Mouse (Mus musculus) cerebellum, adult 9-11 months (tissue): ENCODE data around the gene Adck2.

ENCODE experiments used
- DNase-seq: peaks from one replicate; pipeline ENCODE4 v3.0.0; 2022

Adck2 gene

DNA sequence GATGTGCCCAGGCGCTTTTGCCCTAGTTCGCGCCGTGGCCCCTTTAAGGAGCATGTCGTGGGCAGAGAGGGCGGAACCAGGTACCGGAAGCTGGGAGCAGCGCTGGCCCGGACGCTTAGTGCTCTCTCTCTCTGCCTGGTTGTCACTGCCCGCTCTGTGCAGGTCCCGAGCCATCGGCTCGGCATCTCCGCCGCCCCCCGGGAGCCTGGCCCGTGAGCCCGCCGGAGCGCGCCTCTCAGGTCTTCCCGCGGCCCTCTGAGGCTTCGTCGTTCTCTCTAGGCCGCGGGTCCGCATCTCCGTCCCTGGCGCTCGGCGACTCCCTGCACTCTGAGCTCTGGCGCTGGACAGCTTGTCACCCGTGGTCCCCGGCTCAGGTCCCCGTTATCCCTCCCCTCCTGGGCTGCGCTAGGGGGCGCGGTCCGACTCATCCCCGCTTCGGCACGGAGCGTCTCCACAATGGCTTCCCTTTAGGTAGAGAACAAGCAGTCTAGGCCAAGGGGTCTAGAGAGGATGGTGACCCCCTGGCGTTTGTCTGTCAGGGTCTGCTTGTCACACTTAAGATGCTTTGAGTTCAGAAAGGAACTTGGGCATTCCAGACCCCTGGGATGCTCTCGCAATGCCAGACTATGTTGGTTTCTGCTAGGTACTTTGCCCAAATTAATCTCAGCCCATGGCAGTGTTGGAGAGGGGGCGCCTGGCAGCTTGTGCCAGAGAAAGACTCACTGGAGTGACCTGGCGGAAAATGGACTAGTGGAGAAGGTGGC lies at the start of gene Adck2:
Adck2 (plus strand) TSS at position 83 of the 764 bp plus-strand sequence.
- peak; percentile 86 for DNase-seq

DNA sequence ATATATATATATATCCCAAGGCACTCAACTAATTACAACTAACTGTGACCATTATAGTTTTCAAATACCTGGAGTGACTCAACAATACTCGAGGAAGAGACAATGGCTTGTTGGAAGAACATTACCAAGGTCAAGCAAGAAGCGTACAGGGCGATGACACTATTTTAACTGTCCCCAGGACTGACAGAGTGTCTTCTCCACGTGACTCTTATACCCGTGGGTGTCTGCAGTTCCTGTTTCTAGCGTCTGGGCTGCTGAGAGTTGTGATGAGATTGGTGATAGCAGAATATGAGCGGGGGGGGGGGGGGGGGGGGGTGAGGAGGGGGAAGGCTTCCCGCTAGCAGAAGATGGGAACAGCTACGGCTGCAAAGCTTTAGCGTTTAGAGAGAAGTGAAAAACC lies 46.9 kb upstream of the Adck2 start:
- DNase-seq, result no peak

DNA sequence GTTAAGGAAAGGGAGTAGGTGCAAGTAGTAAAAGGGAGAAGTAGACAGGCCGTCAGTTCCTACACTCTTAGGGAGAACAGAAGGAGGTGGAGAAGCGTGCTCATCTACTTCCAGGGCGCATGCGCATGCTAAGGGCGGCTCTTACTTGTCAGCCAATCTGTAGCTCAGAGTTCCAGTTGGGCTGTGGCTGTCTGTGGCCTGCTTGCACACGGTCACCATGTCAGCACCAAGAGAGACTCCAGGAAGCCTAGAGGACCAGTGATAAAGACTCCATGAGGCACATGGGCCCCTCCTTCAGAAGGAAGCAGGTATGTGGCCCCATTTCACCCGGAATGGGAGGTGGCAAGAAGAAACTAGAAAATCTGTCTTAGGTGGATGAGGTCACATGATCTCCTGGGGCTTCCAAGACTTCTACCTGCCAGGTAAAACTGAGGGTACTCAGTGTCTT lies 46.3 kb upstream of the Adck2 start:
- DNase-seq, result no peak

DNA sequence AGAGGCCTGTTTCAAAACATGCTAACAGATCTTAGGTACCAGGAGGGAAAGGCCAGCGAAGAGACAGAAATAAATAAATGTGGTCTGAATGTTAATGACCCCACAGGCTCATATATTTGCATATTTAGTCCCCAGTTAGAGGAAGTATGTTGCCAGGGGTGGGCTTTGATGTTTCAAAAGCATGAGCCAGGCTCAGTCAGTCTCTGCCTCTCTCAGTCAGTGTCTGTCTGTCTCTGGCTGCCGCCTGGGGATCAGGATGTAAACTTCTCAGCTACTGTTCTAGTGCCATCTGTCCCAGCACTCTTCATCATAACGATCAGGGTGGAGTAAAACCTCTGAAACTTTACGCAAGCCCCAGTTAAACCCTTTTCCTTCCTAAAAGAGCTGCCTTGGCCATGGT lies 45.9 kb upstream of the Adck2 start:
- DNase-seq, result no peak

DNA sequence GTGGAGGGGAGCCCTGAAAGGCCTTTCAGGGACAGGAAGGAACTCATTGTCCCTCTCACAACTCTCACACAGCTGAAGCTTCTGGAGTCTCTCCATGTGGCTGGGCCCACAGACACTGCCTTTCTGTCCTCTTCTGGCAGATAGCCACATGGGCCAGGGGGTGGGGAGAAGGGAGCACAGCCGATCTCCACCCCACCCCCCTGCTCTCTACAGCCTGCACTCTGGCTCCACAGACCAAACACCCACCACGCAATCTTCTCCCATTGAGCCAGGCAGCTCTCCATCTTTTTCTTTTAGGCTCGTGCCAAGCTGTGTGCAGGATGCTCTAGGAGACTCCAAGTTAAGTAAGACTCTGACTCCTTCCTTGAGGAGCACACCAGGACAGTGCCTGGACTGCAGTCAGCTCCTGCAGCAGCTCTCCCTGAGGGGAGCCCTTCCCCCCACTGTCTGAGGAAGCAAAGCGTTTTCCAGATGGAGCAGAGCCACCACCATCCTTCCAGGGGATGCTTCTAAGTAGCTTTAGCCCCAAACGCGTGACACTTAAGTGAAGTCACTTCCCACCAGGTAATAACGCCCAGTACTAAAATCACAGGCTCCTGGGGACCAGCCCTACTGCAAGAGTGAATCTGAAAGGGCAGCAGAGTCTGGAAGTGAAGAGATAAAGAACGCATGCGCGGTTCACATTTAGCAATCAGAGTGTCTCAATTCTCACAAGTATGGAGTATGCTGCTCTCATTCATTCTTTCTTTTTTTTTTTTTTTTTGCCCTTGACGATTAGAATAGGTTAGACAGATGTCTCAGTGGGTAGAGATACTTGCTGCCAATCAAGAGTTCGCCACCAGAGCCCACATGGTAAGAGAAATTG lies 44.8 kb upstream of the Adck2 start:
- DNase-seq, result peak; percentile 78

DNA sequence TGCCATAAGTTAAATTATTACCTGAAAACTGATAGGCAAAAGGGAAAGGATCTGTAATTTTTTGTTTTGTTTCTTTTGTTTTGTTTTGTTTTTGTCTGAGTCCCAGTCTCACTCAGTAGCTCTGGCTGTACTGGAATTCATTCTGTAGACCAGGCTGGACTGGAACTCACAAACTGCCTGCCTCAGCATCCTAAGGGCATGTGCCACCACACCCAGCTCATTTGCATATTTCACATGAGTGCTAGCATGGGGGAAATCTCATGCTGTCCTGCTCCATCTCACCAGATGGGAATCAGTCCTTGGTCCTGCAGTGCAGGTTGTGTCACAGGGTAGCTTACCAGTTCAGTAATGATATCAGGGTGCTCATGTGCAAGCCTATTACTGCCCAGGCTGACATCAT lies 38.7 kb upstream of the Adck2 start:
- no peak for DNase-seq

DNA sequence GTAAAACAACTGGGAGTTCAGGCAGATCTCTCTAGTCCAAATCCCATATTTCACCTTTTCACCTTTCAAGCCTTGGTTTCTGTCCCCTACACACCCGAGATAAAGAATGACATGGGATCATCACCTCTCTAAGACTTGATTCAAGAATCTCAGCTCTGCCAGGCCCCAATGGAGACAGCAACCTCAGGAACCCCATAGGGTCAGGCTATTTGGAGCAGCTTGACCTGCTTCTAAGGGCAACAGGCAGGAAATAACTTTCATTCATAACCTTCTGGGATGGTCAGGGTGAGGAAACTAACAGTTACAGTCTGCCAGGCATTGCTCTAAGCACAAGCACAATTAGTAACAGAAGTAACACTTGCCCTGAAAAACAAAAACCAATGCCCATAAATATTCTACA lies 37.1 kb upstream of the Adck2 start:
- DNase-seq, result no peak

DNA sequence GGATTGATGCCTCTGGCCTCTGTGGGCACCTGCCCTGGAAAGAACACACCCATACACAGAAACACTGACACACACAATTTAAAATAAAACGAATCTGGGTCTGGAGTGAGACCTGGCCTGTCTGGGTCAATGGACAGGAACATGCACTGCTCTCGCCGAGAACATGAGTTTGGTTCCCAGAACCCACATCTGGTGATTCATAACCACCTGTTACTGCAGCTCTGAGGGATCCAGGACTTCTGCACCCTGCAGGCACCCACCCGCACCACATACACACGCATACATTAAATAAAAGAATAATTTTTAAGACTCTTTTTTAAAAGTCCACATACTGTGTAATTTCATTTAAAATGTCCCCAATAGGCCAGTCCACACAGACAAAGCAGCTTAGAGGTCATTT lies 36.4 kb upstream of the Adck2 start:
- DNase-seq, result no peak

DNA sequence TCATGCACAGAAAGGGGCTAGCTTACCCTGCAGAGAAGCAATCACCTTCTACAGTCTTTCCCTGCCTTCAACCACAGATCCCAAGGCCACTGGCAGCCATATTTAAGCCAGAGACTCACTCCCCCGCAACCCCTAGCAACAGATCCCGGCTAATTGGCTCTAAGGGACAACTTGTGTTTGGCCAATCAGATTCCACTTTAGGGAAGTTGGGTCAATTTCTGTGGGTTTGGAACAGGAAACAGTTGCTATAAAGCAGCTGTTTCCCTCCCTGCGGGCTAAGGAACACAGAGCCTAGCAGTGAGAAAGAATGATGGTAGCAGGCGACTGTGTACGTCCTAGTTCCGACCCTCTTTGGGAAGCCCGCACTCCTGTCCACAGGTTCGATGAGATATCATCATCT lies 35.4 kb upstream of the Adck2 start:
- DNase-seq, result no peak

DNA sequence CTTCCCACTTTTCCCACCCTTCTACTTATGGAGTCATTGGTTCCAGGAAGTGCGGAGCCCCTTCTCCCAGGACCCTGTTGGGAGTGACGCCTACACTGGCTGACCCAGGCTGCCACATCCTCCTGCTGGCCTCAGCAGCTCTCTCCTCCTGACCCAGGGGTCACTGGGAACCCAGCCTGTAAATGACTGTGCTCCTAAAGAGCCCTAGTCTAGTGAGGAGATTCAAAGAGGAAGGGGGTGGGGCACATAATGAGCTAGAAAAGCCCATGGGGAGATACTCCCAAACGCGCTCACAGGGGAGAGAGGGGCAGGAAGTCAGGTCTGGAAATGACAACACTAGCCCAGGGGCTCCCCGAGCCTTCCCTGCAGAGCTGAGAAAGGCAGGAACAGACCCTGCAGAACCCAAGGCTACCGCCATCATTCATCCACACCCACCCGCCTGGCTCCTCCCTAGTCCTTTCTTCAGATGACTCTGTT lies 34.0 kb upstream of the Adck2 start:
- DNase-seq, result no peak

DNA sequence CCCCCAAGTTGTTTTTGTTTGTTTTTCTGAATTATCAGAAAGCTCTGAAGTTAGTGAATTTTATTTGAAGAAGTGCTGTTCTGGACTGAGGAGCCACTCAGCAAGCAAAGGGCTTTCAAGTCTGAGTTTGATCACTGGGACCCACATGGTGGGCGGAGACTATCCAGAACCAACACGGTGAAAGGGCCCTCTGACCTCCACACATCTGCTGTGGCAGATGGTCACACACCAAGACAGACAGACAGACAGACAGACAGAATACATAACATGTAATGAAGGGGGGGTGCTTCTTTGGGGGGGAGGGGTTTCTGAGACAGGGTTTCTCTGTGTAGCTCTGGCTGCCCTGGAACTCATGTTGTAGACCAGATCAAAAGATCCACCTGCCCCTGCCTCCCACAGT lies 33.1 kb upstream of the Adck2 start:
- DNase-seq, result no peak

DNA sequence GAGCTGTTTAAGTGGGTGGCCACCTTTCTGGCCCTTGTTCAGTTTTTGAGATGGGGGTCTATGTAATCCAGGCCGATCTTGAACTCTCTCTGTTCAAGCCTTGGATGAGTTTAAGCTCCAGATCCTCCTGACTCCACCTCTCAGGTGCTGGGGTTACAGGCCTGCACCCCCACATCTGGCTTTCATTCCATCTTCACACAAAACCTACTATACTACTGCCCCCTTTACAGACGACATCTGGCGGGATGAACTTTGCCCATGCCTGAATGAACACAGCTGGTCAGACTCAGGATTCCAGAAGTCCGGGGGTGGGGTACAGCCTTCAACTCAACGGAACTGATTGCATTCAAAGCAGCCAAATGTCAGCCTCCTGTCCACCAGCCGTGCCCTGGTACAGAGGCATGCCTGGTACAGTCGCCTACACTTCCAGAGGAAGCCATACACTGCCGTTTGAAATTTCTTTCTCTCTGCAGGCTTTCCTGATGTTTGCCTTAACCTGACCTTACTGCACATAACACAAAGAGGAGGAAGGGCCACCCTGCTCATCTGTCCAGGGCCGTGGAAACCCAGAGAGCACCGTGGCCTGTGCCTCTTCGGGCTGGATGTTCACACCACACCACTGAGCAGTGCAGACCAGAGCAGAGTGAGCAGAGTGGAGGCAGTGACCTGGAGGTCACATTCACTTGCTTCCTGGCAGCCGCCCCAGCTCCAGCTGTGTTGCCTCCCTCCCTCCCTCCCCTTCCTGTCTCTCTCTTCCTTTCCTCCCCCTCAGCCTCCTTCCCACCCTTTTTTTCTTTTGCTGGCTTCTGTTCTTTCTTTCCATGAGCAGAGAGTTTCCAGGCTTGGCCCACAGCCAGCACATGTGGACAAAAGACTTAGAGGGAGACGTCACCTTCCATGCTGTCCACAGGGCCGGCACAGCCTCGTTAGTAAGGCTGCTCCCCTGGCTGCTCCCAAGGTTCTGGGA lies 30.8 kb upstream of the Adck2 start:
- DNase-seq, result no peak

DNA sequence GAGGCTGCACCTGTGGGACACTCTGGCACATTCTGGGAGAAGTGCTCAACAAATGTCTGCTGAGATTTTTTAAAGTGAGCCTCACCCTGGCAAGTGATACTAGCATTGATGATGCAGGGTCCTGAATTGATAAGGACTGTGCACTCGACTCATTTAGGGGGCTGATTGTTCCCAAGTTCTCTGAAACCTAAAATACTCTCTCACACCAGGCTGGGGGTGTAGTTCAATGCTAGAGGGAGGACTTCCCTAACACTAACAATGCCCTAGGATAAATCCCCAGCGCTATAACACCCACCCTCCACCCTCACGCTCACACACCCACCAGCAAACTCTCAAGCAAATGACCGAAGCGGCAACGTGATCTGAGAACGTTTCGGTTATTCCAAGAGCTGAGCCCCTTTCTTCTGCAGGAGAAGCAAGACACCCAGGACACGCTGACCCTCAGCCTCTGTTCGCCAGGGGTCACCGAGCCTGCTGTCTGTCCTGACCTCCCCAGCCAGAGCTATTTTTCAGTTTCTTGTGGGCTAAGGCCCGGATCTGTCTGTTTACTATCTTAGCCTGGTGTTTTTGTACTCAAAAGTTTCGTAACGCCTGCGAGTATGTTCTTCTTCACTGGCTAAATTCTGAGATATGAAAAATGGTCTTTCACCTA lies 29.8 kb upstream of the Adck2 start:
- DNase-seq, result no peak

DNA sequence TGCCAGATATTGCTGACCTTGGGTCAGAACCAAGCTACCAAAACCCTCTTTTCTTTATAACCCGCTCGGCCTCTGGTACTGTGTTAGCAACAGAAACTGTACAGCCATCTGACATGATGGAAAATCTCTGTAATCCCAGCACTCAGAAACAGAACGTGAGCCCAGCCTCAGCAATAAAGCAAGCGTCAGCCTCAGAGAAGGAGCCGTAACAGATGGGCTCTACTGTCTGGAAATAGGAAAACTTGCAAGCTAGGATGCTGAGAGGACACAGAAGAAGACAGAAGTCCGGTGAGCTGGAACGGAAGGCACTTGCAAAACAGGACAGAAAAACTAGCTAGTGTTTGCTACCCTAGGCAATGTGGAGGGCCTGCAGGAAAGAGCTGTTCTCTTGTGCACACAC lies 28.2 kb upstream of the Adck2 start:
- no peak for DNase-seq

DNA sequence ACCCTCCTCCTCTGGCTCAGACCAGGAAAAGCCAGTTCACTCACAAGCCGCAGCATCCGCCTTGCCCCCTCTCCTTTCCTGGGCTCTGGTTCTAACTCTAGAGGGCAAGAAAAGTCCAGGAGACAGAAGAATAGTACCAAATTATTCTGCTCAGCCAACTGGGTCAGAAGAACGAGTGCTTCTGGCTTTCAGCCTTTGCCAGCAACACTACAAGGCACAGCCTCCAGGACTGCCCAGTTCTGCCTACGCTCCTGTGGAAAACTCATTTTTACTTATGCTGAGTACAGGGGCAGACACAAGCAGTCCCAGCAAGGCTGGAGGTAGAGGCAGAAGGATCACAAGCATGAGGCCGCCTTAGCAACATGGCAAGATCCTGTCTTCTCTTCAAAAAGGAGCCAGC lies 25.6 kb upstream of the Adck2 start:
- DNase-seq, result no peak

DNA sequence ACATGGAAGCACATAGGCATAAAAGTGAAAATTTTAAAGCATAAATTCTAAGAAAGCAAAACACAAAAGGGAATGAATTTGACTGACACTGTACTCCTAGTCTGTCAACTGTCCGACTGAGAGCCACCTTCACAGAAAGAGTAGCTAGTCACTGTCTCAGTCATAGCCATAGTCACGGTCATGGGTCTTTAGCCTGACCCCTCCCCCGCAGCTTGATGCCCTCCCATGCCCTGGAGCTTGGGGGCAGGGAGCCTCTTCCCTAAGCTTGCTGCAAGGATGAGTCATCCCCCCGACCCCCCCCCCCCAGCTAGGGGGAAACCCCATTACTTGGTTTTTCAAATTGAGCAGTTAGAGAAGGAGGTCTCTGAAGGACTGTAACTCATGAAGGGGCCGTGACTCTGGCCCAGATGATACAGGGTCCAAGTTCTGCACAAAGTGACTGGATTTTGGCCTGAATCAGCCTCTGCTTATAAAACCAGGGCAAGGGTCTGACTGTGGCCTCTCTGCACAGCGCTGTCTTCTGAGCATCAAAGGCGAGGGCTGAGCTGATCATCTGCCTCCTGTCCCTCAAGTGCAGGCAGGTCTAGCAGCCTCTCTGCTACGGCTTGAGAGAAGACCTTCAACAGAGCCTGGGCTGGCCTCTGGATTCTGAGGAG lies 21.6 kb upstream of the Adck2 start:
- no peak for DNase-seq

DNA sequence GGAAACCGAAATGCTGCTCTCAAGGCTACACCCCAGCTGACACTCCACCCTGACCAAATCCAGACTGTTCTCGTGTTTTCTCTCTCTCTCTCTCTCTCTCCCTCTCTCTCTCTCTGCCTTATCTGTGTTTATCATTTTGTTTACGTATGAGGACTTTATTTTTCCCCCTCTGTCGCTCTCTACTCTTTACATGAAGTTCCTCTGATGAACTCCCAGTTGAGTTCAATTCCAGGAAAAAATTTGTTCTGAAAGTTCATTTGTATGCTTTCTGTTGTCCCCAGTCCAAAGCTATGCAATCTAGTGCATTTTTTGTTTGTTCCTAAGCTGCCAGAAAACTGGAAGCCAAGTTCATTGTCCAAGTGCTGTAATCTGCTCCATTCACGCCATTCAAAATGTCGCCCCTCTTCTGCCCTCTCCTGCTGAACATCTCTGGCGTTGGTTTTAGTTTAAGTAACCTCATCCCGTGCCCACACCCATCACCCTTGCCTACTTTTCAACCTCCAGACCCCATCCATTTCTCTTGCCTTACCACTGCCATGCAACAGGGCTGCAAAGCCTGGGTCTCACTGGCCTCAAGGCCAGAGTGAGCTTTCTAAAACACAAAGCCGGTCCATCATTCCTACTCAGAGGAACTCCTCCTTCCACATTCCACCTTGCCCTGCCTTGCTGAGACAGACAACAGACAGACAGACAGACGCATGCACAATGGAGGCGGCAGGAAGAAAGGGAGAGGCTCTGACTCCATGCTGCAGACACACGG lies 18.6 kb upstream of the Adck2 start:
- DNase-seq, result no peak

DNA sequence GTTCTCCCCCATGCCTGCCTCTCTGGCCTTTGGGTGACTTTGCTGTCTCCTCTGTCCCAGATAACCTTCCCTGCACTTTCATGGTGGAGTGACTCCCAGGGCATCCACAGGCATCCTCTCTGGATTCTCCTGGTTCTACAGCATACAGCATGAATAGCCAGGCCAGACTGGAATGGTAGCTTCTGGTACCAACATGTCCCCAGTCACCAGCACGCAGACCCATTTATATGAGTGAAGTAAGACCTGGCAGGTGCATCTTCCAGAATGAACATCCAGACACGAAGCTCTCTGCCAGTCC lies 18.1 kb upstream of the Adck2 start:
- DNase-seq, result no peak

DNA sequence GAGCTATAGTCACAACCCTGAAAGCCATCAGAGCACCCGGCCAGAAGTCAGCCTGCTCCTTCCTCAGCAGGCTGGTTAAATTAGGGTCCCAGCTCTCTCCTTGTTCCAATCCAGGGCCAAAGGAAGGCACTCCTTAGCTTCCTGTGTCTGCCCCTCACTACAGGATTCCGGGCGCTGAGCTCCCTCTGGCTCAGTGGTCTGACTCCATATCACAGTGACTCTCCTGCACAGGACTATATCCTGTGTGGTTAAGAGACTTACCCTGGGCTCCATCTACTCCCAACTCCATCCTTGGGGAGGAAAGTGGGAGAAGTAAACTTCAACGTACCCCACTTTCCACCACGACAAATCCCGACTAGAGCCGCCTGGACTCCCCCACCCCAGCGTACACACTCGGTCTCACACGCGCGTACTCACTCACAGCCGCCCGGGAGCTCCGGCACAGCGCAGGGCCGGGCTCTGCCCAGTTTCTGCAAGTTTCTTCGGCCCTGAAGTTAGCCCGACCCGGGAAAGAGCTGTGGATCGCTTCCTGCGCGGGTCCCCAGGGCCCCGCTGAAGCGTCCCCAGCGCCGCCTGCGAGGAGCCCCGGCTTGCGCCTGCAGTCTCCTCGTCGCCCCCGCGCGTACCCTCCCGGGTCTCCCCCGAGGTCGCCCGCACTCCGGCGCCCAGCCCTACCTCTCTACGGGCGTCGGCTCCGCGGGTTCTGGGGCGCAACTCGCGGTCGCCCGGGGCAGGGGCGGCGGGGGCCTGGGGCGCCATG lies 16.6 kb upstream of the Adck2 start:
- peak; percentile 24 for DNase-seq

DNA sequence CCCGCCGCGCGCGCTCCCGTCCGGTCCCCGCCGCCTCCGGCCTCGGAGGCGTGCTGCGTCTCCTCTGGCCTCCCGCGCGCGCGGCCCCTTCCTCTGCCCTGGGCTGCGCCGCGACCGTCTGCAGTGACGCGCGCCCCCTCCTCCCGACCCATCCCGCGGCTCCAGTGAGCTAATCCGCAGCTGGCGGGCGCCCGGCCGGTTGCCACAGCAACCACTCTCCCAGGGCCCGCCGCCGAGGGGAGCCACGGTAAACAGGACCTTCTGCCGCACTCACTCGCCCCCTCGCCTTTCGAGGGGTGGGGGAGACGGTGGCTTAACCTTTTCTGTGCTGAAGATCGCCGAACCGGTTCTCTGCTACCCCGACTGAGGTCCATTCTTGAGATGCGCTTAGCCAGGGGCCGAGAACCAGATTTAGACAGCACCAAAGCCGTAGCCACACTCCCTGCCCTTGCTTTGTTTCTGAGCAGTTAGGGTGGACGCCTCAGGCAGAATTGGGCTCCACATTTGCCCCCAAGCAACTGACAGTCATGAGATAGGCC lies 15.9 kb upstream of the Adck2 start, which contains the start of gene Dennd2a:
Dennd2a (minus strand) TSS at position 145 of the 539 bp plus-strand sequence.
- peak; percentile 65 for DNase-seq
